Mouse (Mus musculus): ENCODE results near the gene Itga9.

DNA sequence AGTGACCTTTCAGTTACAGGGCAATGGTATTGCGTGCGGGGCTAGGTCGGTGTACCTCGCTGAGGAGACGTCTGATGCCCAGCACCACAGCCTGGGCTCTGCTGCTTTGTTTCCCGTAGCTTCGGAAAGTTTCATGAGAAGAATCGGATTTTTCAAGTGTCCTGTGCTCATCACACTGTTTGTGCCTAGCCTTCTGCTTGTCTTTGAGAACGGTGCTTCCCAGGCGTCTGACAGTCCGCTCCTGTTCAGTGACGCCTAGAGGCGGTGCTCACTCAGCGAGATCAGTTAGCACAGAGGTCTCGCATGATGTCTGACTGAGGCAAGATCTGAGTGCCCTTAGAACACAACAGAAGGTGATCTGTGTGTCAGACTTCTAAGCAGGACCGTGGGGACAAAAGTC, 41.8 kb upstream of the Itga9 start:
- TF ChIP-seq POLR2A (IDR thresholded peaks at IDR 0.05; ENCODE audit: control insufficient read depth, low read depth, low read length), result no peak
- TF ChIP-seq CTCF (IDR thresholded peaks at IDR 0.05; ENCODE audit: control insufficient read depth, insufficient read depth, insufficient replicate concordance, low read depth, low read length), result no peak
